Mouse (Mus musculus) lung, postnatal 36 days (tissue): Measurements from ENCODE around the gene Hoxb9.
A peak's percentile ranks its signal among the peaks of the same experiment; 100 is the strongest.

Experiments
- DNase-seq: peaks from one replicate; pipeline ENCODE4 v3.0.0; 2022; ENCODE audit warnings: mixed read lengths

Gene Hoxb9

GRCm38 (mm10) chr11:96284774-96285734, 13.8 kb downstream of the Hoxb9 start:
- no peak for DNase-seq

GRCm38 (mm10) chr11:96285771-96286738, 14.8 kb downstream of the Hoxb9 start, which contains the start of gene Hoxb7:
Gene Hoxb7, plus strand, starts transcription at chr11:96286623.
- DNase-seq = peak; percentile 58

GRCm38 (mm10) chr11:96286739-96287385, 15.6 kb downstream of the Hoxb9 start:
- no peak for DNase-seq

- no peak for DNase-seq
Observed at GRCm38 (mm10) chr11:96287411-96287810, 16.2 kb downstream of the Hoxb9 start.

- no peak for DNase-seq
Observed at GRCm38 (mm10) chr11:96288455-96289221, 17.4 kb downstream of the Hoxb9 start.

- DNase-seq = no peak
Observed at GRCm38 (mm10) chr11:96289293-96289692, 18.0 kb downstream of the Hoxb9 start.

- no peak for DNase-seq
Observed at GRCm38 (mm10) chr11:96289837-96290236, 18.6 kb downstream of the Hoxb9 start.

GRCm38 (mm10) chr11:96290705-96291355, 19.6 kb downstream of the Hoxb9 start:
- DNase-seq = no peak

GRCm38 (mm10) chr11:96291681-96292564, 20.7 kb downstream of the Hoxb9 start, which contains the start of gene Hoxb6:
Gene Hoxb6, plus strand, starts transcription at chr11:96292476.
- no peak for DNase-seq

- DNase-seq = no peak
Observed at GRCm38 (mm10) chr11:96292565-96293301, 21.5 kb downstream of the Hoxb9 start.

GRCm38 (mm10) chr11:96293302-96293921, 22.2 kb downstream of the Hoxb9 start:
- DNase-seq = no peak

- DNase-seq = peak; percentile 88
Observed at GRCm38 (mm10) chr11:96294245-96295091, 23.2 kb downstream of the Hoxb9 start.

GRCm38 (mm10) chr11:96295092-96295835, 24.0 kb downstream of the Hoxb9 start:
- DNase-seq = no peak

- no peak for DNase-seq
Observed at GRCm38 (mm10) chr11:96296997-96297396, 25.7 kb downstream of the Hoxb9 start.

GRCm38 (mm10) chr11:96297428-96297827, 26.2 kb downstream of the Hoxb9 start:
- DNase-seq = no peak

- no peak for DNase-seq
Observed at GRCm38 (mm10) chr11:96297968-96298635, 26.8 kb downstream of the Hoxb9 start.
